Mouse (Mus musculus): ENCODE data around the gene Slc22a8. TPM values are rescaled to one million over a fixed set of nuclear protein-coding genes. Genes with fewer than 3 reads are reported as not detected.

Slc22a8 gene
- not detected for total RNA-seq (2021)
- long read RNA-seq, experiment 1: 0 reads
- long read RNA-seq, experiment 2: 0 reads

DNA sequence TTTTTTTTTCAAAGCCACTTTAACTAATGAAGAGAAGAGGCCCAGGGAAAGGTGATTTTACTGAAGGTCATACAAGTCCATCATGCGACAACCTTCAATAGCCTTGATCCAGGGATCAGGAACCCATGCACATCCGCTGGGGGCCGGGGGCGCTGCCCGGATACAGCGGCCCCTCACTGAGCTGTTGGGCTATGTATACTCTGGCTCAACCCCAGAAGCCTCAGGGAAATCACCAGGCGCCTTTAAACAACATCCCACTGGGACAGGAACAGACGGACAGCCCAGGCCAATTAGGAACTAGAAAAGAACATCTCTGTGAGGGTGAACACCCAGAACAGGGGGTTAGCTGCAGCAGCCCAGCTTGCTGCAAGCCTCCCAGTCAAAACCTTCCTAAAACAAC is at the start of gene Slc22a8:
Gene Slc22a8 (plus strand): TSS at position 301 of the 400 bp plus-strand sequence.
- DNase-seq (ENCODE audit: low spot score): no peak

DNA sequence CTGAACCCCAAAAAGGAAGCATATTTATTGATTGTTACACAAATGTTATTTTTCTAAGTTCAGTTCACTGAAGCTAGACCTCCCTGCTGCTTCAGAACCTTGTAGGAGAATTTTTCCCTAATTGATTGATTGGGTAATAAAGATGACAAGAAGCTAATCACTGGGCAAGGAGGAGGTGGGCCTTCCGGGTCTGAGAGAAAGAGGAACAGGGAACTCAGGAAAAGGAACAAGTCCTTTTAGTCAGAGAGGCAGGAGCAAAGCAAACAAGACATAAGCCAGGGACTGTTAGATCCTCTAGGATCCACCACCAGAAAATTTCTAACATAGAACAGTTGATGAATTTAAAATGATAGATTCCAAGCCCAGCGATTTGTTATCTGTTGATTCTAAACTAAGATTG is 32.2 kb upstream of the Slc22a8 start:
- no peak for DNase-seq (ENCODE audit: low spot score)

DNA sequence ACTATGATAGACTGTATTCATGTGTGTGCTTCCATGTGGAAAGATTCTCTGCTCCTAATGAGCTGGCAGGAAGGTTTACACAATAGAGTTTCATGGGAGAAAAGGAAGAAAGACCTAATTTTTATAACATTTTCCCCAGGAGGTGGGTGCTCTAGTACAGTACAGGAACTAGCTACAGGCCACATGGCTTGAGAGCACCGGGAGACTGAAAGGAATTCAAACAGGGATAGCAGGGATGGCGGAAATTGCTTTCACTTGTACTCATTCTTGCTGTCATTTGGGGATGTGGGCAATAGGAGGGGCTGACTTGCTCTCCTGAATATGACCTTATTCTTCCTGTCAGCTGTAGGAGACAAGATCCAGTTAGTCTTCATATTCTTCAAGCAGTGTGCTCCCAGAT is 27.0 kb upstream of the Slc22a8 start:
- no peak for DNase-seq (ENCODE audit: low spot score)

DNA sequence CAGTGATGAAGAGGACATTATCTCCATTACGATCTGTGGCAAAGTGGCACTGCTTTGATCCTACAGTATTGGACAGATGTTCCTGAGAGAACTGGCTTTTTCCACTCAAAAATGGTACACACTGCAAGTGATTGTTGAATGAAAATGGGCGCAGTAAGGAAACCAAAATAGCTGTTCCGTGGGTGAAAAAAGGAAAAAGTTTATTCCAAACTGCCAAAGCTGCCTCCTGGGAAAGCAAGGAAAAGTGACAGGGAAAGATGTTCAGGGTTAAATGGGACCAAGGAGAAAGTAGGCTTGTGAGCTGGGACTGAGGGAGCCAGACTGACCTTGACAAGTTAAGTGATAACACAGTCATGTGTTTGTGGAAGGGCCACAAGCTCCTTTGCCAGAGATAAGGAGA is 26.6 kb upstream of the Slc22a8 start:
- no peak for DNase-seq (ENCODE audit: low spot score)

DNA sequence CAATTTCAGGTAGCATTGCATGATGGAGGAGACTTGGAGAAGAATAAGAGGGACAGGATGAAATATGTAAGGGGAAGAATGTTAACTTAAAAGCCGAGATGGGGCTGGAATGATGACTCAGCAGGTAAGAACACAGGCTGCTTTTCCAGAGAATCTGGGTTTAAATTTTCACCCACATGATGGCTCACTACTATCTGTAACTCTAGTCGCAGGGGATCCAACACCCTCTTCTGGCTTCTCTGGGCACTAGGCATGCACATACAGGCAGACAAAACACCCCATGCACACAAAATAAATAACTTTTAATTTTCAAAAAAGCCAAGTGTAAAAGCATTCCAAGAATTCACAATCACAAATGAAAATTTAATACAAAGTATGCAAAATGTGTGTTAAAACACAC is 25.8 kb upstream of the Slc22a8 start:
- DNase-seq (ENCODE audit: low spot score): no peak

DNA sequence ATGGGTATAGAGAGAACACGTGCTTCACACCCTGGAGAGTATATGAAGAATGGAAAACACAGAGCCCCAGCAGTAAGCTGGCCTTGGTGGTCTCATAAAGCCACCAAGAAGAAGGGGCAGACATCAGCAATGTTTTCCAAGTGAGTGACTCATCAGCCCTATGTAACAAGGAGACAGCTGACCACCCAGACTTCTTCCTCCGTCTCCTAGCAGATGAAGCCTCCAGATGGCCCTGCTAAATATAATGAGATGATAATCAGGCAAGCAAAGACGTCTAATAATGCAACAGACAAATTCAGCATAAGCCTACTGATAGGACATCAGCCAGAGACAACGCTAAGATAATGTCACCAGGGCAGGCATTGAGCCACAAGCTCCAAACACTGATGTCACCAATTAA is 25.1 kb upstream of the Slc22a8 start:
- no peak for DNase-seq (ENCODE audit: low spot score)

DNA sequence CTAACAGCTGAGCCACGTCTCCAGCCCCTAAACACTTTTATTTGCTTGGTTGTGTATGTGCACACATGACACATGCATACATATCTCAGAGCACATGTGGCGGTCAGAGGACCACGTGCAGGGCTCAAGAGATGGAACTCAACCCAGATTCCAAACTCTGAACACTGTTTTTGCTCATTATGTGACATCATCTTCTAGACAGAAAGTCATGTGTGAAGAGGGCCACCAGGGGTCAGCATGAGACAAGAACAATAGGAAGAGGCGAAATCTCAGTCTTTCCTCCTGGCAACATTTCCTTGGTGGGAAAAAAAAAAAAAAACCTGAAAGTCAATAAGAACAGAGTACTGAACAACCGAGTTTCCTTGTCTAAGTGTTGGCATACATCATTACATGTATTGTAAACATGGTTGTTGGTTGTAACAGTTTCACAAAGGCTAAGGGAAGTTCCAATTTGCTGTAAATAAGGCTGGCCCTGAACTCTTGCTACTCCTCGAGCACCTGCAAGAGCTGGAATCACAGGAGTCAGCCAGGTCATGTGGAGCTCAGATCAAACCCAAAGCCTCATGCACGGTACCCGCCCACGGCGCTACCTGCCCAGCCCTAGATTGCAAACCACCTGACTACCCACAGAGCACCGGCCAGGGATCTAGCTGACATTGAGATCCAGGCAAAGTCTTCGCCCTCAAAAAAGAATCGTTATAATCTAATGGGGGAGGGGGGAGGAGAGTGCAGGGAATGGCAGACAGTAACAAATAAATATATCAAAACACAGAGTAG is 23.8 kb upstream of the Slc22a8 start:
- no peak for DNase-seq (ENCODE audit: low spot score)

DNA sequence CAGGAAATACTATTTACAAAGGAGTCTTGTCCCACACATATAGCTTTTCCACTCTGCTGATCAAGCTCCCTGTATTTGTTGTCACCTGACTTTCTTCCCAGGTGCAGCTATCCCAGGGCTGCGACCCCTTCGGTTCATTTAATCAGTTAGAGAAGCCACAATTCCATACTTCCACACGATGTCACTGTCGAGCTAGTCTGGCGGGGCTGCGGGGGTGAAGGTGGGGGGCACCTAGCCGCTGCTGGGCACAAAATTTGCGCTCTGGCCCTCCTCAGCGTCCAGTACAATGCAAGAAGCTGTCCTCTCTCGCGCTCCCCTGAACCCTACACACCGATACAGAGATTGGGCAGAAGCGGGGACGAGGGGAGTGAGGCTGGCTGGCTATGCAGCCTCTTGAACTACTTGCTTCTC is 21.6 kb upstream of the Slc22a8 start:
- DNase-seq (ENCODE audit: low spot score): no peak

DNA sequence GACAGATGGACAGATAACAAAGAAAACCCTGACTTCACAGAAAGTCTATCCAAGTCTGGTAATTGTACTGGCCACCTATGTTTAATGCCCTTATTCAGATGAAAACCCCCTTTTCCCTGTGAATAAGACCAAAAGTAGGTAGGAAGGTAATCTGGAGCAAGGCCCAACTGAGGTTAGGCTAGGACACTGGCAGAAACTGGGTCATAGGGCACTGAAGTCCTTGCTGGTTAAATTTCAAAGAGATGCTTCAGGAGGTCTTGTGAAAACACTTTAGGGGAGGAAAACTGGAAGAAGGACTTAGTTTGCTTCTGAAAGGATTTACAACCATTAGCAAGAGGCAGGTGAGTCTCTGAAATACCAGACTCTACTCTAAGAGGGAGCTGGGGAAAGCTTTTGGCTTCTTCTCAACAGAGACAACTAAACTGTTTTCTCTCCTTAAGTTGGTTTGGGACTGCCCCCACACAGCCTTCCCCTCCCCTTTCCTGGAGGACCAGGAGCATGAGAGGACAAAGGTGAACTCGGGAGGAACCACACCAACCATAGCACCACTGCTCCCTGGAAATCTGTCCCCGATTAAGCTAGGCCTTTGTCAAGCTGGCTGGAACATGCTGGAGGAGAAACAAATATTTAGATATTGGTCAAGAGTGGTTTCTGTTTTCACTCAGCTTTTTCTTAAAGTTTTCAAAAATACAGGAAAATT is 20.6 kb upstream of the Slc22a8 start:
- no peak for DNase-seq (ENCODE audit: low spot score)

DNA sequence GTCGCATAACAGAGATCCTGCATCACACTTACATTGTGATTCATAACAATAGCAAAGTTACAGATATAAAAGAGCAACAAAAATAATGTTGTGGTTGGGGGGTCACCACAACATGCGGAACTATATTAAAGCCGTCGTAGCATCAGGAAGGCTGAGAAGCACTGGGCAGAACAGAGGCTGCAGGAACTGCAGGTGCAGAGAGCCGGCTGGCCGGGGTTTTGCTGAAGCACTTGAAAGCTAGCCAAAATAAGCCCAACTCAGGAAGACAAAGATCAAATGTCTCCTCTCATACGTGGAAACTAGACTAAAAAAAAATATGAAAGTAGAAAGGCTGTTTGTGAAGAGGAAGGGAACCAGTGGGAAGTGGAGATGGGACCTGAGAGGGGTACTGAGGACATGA is 19.3 kb upstream of the Slc22a8 start:
- DNase-seq (ENCODE audit: low spot score): no peak

DNA sequence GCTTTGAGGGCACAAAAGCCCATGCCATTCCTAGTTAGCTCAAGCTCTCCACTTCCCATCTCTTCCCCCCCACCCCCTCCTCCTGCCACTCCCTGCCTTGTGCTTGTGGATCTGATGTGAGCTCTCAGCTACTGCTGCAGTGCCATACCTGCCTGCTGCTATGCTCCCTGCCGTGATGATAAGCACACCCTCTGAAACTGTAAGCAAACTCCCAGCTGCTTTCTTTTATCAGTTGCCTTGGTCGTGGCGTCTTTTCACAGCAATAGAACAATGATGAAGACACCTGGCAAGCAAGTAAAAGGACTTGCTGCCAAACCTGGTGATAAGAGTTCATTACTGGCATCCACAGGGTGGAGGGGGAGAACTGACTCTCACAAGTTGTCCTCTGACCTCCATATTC is 18.6 kb upstream of the Slc22a8 start:
- no peak for DNase-seq (ENCODE audit: low spot score)

DNA sequence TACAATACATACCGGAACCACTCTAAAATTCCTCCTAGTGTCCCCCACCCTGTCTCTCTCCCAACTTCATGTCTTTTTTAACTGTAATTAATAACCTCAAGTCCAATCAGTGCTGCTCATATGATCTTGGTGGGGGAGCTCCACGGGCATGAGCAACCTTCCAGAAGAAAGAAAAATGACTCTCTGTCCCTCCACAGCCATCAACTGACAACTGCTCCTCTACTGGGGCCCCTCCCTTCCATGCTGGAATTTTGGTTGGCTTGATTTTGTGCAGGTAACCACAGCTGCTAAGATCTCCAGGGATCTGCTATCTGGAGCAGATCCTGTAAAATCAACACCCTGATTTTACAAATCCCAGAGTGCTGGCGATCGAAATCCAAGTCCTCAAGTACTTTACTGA is 13.6 kb upstream of the Slc22a8 start:
- no peak for DNase-seq (ENCODE audit: low spot score)

DNA sequence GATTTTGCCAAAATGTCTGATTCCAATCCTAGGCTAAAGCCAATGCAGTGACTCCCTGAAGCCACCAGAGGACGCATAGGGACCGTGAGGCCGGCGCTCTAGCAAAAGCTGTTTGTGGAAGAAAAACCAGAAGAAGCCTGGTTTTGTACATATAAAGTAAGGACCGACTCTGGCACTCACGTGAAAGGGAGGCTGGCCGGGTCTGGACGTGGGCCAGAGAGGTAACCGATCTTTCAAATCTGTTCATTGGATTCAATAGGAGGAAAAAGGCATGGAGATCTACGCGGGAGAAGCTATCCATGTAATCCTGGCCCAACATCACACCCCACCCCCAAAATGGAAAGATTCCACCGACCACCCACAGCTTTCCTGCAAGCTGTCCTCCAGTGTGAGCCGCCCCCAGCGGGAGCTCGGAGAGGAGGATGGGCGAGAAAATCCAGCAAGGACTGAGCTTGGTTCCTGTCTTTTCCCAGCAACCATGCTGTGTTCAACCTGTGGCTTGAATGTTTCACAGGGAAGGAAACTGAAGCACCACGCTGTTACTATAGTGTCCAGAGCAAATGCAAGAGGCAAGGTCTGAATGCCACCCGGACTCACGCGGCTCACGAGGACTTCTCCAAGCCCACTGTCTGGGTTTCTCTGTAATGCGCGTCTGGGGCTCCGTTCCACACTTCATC is 12.6 kb upstream of the Slc22a8 start:
- DNase-seq (ENCODE audit: low spot score): peak; percentile 32

DNA sequence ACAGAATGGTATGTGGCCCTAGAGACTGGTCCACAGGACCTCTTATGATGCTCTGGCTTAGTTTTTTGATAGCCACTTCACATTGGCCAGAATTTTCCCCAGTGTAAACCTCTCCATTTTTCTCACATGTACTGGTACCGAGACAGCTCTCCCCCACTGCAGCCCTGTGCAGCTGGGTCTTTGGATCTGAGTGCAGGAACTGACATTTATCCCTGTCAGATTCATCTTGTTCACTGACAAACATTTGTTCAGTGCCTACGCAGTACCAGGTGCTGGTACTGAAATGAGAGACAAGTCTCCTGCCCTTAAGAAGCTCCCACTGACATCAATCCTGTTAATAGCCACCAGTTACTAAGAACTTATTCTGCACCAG is 12.1 kb upstream of the Slc22a8 start:
- DNase-seq (ENCODE audit: low spot score): no peak

DNA sequence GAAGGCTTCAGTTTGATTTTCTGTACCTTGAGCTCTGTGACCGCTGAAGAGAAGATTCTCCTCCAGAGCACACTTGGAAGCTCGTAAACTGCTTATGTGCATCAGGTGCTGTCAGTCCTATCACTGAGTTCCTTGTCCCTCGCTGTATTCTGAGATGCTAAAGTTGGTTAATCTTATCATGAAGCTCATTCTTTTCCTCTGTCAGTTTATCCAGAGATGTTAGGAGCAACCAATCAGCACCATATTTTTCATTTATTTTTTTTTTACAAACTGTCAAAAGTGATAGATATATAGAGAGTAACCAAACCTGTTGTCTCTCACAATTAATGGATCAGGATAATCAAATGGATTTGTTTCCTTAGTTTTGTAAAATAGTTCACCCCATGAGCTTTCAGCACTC is 5.8 kb upstream of the Slc22a8 start:
- DNase-seq (ENCODE audit: low spot score): no peak

DNA sequence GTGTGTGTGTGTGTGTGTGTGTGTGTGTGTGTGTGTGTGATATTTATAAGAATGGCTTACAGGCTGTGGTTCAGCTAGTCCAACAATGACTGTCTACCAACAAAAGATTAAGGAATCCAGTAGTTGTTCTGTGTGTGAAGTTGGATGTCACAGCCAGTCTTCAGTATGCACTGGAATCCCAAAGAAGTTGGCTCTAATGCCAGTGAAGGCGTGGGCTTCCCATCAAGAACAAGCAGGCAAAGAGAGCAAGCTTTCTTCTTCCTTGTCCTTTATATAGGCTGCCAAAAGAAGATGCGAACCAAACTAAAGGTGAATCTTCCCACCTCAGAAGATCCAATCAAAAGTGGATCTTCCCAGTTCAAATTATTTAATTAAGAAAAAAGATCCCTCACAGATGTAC is 5.2 kb upstream of the Slc22a8 start:
- no peak for DNase-seq (ENCODE audit: low spot score)

DNA sequence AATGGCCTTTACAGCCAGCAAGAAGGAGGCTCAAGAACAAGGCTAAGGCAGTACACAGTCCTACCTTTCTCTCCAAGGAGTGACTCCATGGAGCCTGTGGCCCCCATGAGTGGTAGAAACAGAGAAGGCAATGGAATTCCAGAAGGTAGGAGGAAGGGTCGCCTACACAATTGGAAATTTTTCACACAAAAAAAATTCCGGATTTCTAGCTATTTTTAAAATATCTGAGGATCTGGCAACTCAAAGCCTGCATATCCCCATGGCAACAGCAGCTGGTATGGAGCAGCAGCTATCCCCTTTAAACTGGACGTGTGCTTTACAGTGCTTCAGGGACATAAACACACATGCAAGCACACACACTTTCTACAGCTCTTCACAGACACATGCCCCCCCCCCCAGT is 4.7 kb upstream of the Slc22a8 start:
- no peak for DNase-seq (ENCODE audit: low spot score)

DNA sequence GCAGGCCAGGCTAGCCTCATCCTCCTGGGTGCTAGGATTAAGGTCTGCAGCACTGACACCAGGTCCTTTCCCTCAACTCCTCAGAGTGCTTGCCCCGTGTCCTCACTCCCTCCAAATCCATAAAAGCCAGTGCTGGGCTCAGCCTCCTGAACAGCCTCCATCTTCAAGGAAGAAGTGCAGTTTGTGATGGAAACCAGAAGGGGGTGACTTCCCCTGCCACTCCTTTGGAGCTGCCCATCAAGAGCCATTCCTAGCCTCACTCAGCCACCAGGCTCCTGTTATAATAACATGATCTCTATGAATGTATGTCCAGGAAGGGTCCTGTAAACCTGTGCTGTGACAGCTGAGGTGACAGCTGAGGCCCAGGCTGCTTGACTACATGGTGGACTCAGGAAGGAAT is 3.7 kb upstream of the Slc22a8 start:
- no peak for DNase-seq (ENCODE audit: low spot score)

DNA sequence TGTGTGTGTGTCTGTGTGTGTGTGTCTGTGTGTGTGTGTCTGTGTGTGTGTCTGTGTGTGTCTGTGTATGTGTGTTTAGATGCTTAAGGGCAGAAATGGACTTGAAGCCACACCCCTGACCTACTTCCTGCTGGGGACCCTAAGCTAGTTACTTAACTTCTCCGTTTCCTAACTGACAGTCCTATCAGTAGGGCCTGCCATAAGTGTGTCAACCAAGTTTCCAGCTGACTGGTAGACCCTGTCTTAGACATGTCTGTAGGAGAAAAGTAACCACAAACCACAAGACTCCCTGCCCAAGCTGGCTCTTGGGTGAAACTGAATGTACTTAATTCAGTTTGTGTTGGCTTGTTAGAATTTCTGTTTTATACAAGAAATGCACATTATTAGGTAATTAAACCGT is 1.1 kb downstream of the Slc22a8 start:
- DNase-seq (ENCODE audit: low spot score): no peak

DNA sequence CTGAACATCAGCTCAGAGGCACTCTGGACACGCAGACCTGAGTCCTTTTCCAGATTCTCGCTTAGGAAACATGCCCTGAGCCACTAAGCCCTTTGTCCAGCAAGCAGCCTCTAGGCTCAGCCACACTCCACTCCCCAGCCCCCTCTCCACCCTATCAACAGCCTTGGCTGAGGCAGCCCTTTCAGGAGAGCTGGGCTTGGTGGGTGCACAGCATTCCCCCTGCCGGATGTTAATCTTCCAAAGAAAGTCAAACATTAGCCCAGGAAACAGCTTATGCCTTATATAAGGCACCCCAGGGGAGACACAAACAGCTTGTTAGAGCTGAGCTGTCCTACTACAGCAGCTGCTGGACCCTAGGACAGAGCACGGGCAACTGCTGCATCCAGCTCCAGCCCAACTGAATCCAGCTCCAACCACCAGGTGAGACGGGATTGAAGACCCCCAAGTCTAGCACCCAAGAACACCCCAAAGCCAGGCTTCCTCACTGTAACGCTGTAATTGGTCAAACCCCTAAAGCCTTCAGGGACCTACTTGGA is 1.9 kb downstream of the Slc22a8 start:
- DNase-seq (ENCODE audit: low spot score): no peak

DNA sequence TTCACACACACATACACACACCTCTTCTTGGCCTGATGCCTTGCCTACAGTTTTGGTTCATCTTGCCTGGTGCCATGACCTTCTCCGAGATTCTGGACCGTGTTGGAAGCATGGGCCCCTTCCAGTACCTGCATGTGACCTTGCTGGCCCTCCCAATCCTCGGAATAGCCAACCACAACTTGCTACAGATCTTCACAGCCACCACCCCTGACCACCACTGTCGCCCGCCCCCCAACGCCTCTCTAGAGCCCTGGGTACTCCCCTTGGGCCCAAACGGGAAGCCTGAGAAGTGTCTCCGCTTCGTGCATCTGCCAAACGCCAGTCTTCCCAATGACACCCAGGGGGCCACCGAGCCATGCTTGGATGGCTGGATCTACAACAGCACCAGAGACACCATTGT is 2.8 kb downstream of the Slc22a8 start:
- no peak for DNase-seq (ENCODE audit: low spot score)

DNA sequence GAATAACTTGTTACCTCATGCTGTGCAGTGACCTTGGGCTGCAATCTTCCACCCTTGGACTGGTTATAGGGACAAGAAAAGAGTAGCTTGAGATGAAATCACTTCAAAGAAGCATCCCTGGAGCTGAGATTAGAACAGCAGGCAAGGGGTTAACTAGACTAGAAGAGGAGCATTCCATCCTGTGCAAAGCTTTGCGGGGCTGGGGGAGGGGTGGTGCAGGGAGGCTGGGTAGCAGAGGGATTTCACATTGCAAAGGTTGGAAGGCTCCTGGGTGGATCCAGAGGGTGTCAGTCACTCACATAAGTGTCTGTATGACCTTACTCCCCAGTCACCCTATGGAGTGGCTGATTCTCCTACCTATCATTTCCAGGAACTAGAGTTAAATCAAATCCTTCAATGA is 3.5 kb downstream of the Slc22a8 start:
- no peak for DNase-seq (ENCODE audit: low spot score)

All from gastrocnemius, adult 18-20 months (tissue).